Mouse (Mus musculus): ENCODE results near the gene Sema6d. TPM values are rescaled to one million over a fixed set of nuclear protein-coding genes. Genes with fewer than 3 reads are reported as not detected.

The Sema6d gene
- polyA plus RNA-seq, 2 experiments, result 2.2 to 3.2 TPM

GRCm38 (mm10) chr2:124397304-124397703 lies 307.5 kb downstream of the Sema6d start:
- no peaks in the 10 kb centered on the region for H3K36me3 ChIP-seq (replicated peaks; ENCODE audit: control insufficient read depth, insufficient read depth, low read depth)
- H3K4me2 ChIP-seq (ENCODE audit: low read depth), result no peak overlapping the region
- TF ChIP-seq CTCF (IDR thresholded peaks at IDR 0.05; ENCODE audit: low read depth) (no peak), EP300 (IDR thresholded peaks at IDR 0.05; ENCODE audit: low read depth) (no peak)
- no peaks in the 10 kb centered on the region for H3K9me3 ChIP-seq (ENCODE audit: control insufficient read depth, low read length)
- ATAC-seq (ENCODE audit: insufficient read depth) (no peak), DNase-seq (ENCODE audit: low read depth in 3 of 3, low spot score in 3 of 3) (no peak)
- no peaks in the 10 kb centered on the region for H3K27me3 ChIP-seq (ENCODE audit: control insufficient read depth, insufficient read depth, low read length)
- 73% methylated on average over 5 of the region's 5 CpGs for WGBS (ENCODE audit: insufficient replicate concordance)
- no peak overlapping the region for H3K4me3 ChIP-seq (ENCODE audit: insufficient read depth in 1 of 2, low read depth in 2 of 2, low read length in 2 of 2)
- no peak overlapping the region for H3K9ac ChIP-seq (replicated peaks)
- no peak overlapping the region for H3K27ac ChIP-seq
- no peaks in the 10 kb centered on the region for H3K4me1 ChIP-seq (replicated peaks; ENCODE audit: control insufficient read depth in 2 of 2, insufficient read depth in 2 of 2, low read length in 1 of 2)

DNA sequence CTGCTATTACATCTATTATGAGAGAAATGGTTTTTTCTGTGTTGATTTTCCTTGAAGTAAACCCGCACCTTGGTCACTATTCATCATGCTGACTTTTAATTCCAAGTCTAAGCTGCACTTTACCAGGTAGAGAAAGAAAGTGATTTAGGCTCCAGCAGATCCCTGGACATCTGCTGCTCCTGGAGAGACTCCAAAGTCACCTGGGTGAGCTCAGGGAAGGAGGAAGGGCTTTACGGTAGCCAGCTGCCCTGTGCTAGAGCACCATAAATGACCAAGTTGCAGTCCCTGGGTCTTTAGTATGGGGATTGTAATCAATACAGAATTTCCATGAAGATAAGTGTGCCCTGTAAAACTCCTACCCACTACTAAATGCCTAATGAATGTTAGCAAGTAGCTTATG lies 309.8 kb downstream of the Sema6d start:
- no peak for TF ChIP-seq CTCF (IDR thresholded peaks at IDR 0.05; ENCODE audit: low read depth)
- TF ChIP-seq EP300 (IDR thresholded peaks at IDR 0.05; ENCODE audit: low read depth), result no peak
- Histone ChIP-seq H3K9ac (replicated peaks) (no peak overlapping the region), H3K27me3 (ENCODE audit: control insufficient read depth, insufficient read depth, low read length) (no peaks in the 10 kb centered on the region), H3K36me3 (replicated peaks; ENCODE audit: control insufficient read depth, insufficient read depth, low read depth) (no peaks in the 10 kb centered on the region), H3K4me3 (ENCODE audit: insufficient read depth in 1 of 2, low read depth in 2 of 2, low read length in 2 of 2) (no peak overlapping the region), H3K4me2 (ENCODE audit: low read depth) (no peak overlapping the region), H3K9me3 (ENCODE audit: control insufficient read depth, low read length) (no peaks in the 10 kb centered on the region), H3K4me1 (replicated peaks; ENCODE audit: control insufficient read depth in 2 of 2, insufficient read depth in 2 of 2, low read length in 1 of 2) (no peaks in the 10 kb centered on the region), H3K27ac (no peak overlapping the region)
- no peak for ATAC-seq (ENCODE audit: insufficient read depth)
- 78% methylated on average over 2 of the region's 2 CpGs for WGBS (ENCODE audit: insufficient replicate concordance)
- no peak for DNase-seq (ENCODE audit: low read depth in 3 of 3, low spot score in 3 of 3)

DNA sequence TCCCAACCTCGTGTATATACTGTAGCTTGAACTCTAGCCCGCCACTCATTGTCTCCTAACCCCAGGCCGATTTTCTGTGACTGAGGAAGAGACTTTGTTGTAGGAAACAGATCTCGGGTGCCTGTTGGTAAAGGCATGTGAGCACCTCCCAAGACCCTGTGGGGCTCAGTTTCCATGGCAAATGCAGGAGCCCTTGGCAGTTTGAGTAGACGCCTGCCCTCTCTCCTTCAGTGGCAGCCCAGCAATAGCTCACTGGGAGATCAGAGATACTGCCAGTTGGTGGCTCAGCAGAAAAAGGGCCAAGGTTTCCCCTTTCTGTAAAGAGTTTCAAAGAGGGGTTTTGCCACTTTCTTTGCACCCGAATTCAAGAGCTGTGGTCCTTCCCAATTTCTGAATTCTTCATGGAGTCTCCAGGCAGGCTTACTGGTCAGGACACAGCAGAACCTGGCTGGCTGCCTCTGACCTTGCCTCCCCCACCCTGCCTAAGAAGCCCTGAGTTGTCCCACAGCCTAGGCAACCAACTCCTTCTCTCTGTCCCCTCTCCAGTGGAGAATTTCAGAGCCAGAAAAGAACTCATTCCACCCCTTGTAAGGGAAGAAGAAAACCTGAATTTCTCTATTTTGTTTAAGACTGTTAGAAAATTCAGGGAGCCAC lies 312.1 kb downstream of the Sema6d start:
- no peaks in the 10 kb centered on the region for H3K9me3 ChIP-seq (ENCODE audit: control insufficient read depth, low read length)
- H3K27me3 ChIP-seq (ENCODE audit: control insufficient read depth, insufficient read depth, low read length), result no peaks in the 10 kb centered on the region
- H3K4me2 ChIP-seq (ENCODE audit: low read depth), result no peak overlapping the region
- no peak overlapping the region for H3K9ac ChIP-seq (replicated peaks)
- H3K27ac ChIP-seq, result no peak overlapping the region
- TF ChIP-seq EP300 (IDR thresholded peaks at IDR 0.05; ENCODE audit: low read depth) (no peak), CTCF (IDR thresholded peaks at IDR 0.05; ENCODE audit: low read depth) (no peak)
- no peaks in the 10 kb centered on the region for H3K36me3 ChIP-seq (replicated peaks; ENCODE audit: control insufficient read depth, insufficient read depth, low read depth)
- H3K4me3 ChIP-seq (ENCODE audit: insufficient read depth in 1 of 2, low read depth in 2 of 2, low read length in 2 of 2), result no peak overlapping the region
- H3K4me1 ChIP-seq (replicated peaks; ENCODE audit: control insufficient read depth in 2 of 2, insufficient read depth in 2 of 2, low read length in 1 of 2), result no peaks in the 10 kb centered on the region
- no peak for ATAC-seq (ENCODE audit: insufficient read depth)
- WGBS (ENCODE audit: insufficient replicate concordance), result 43% methylated on average over 6 of the region's 6 CpGs
- no peak for DNase-seq (ENCODE audit: low read depth in 3 of 3, low spot score in 3 of 3)

DNA sequence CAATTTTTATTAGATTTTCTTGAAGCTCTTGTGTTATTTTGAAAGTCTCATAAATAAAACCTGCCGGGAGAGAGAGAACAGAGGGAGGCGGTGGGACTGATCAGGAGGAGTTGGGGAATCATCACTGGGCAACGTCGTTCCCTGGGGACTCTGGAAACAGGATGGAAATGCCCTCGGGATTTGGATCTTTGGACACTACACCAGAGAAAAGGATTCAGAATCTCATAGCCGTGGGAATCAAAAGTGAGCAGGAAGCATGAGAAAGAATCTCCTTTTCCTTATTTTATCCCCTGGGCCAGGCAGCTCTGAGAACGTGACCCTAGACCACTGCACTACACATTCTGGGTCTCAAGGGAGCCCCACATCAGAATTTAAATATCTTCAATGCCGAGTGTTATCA lies 313.8 kb downstream of the Sema6d start:
- no peak overlapping the region for H3K9ac ChIP-seq (replicated peaks)
- no peaks in the 10 kb centered on the region for H3K36me3 ChIP-seq (replicated peaks; ENCODE audit: control insufficient read depth, insufficient read depth, low read depth)
- H3K4me1 ChIP-seq (replicated peaks; ENCODE audit: control insufficient read depth in 2 of 2, insufficient read depth in 2 of 2, low read length in 1 of 2), result no peaks in the 10 kb centered on the region
- H3K27me3 ChIP-seq (ENCODE audit: control insufficient read depth, insufficient read depth, low read length), result no peaks in the 10 kb centered on the region
- no peak overlapping the region for H3K4me3 ChIP-seq (ENCODE audit: insufficient read depth in 1 of 2, low read depth in 2 of 2, low read length in 2 of 2)
- H3K4me2 ChIP-seq (ENCODE audit: low read depth), result no peak overlapping the region
- DNase-seq (ENCODE audit: low read depth in 3 of 3, low spot score in 3 of 3), result no peak
- WGBS (ENCODE audit: insufficient replicate concordance), result 62% methylated on average over 8 of the region's 8 CpGs
- TF ChIP-seq CTCF (IDR thresholded peaks at IDR 0.05; ENCODE audit: low read depth), result no peak
- TF ChIP-seq EP300 (IDR thresholded peaks at IDR 0.05; ENCODE audit: low read depth), result no peak
- no peak overlapping the region for H3K27ac ChIP-seq
- no peaks in the 10 kb centered on the region for H3K9me3 ChIP-seq (ENCODE audit: control insufficient read depth, low read length)
- no peak for ATAC-seq (ENCODE audit: insufficient read depth)

DNA sequence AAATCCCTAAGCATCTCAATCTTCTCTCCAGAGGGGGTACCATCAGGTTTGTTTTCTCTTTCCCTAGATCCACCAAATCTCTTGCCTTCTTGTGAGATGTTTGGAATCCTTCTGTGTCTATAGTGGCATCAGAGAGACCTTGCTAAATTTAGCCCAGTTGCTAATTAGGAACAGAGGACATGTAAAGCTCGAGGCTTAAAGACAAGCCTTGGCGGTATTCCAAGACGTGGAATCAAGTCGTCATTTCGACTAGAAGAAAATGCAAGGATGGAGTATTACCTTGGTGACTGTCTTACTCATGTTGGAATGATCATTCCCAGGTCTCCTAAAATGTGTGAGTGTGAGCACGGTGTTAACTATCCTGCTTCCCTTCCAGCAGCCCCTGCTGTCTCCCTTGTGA lies 314.2 kb downstream of the Sema6d start:
- no peak overlapping the region for H3K27ac ChIP-seq
- no peak overlapping the region for H3K9ac ChIP-seq (replicated peaks)
- ATAC-seq (ENCODE audit: insufficient read depth) (no peak), DNase-seq (ENCODE audit: low read depth in 3 of 3, low spot score in 3 of 3) (no peak)
- no peaks in the 10 kb centered on the region for H3K27me3 ChIP-seq (ENCODE audit: control insufficient read depth, insufficient read depth, low read length)
- 60% methylated on average over 6 of the region's 6 CpGs for WGBS (ENCODE audit: insufficient replicate concordance)
- H3K9me3 ChIP-seq (ENCODE audit: control insufficient read depth, low read length), result no peaks in the 10 kb centered on the region
- no peaks in the 10 kb centered on the region for H3K36me3 ChIP-seq (replicated peaks; ENCODE audit: control insufficient read depth, insufficient read depth, low read depth)
- H3K4me2 ChIP-seq (ENCODE audit: low read depth), result no peak overlapping the region
- TF ChIP-seq EP300 (IDR thresholded peaks at IDR 0.05; ENCODE audit: low read depth), result no peak
- TF ChIP-seq CTCF (IDR thresholded peaks at IDR 0.05; ENCODE audit: low read depth), result no peak
- H3K4me3 ChIP-seq (ENCODE audit: insufficient read depth in 1 of 2, low read depth in 2 of 2, low read length in 2 of 2), result no peak overlapping the region
- no peaks in the 10 kb centered on the region for H3K4me1 ChIP-seq (replicated peaks; ENCODE audit: control insufficient read depth in 2 of 2, insufficient read depth in 2 of 2, low read length in 1 of 2)
